Mouse (Mus musculus) fat pad, adult 2 months (tissue): ENCODE measurements around the gene 4933402N22Rik.
"Not testable (repeated sequence)": the region's sequence is repeated elsewhere in the genome, so short reads cannot be mapped to it uniquely, and the experiment has no call there.

Experiments
- DNase-seq: peaks from one replicate; pipeline ENCODE4 v3.0.0-alpha.2; 2011; ENCODE audit warnings: low read depth, low spot score; ENCODE audit errors: extremely low read depth

4933402N22Rik gene

GRCm38 (mm10) chr5:11917743-11918142 is at the start of gene 4933402N22Rik:
4933402N22Rik (plus strand) TSS chr5:11918043.
- DNase-seq: not testable (repeated sequence)

DNA sequence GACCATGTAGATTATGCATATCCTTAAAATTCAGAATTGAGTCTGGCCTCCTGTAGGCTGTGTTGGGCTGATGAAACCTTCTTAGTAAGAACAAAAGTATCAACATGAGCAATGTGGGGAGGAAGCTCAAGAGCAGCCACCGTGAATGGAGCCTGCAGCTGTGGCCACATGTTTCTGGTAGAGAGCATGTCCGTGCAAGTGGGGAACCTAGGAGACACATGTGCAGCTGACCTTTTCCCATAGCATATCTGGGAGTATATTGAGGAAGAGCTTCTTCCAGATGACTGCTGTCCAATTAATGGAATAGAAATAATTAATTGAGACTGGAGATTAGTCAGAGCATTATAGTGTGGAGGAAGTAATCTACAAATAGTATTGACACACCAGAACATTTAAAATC is 5.9 kb downstream of the 4933402N22Rik start:
- not testable (repeated sequence) for DNase-seq
